Mouse (Mus musculus) forebrain, embryonic 10.5 days (tissue): ENCODE data around the gene Slc39a1. TPM values are rescaled to one million over a fixed set of nuclear protein-coding genes. Genes with fewer than 3 reads are reported as not detected.
A peak's percentile ranks its signal among the peaks of the same experiment; 100 is the strongest.

Source experiments
- DNase-seq: peaks from one replicate; pipeline ENCODE4 v3.0.0-alpha.2; 2017; ENCODE audit warnings: low spot score; ENCODE audit errors: extremely low spot score
- H3K27ac ChIP-seq: fragments of 300-500 bp; sonication (generic); 2 replicates; pipeline ENCODE4 v1.5.1; 2016; ENCODE audit warnings: mild to moderate bottlenecking
- H3K27me3 ChIP-seq: fragments of 300-500 bp; sonication (generic); 2 replicates; pipeline ENCODE4 v1.6.1; 2016; ENCODE audit warnings: mild to moderate bottlenecking; ENCODE audit not compliant: poor library complexity, severe bottlenecking
- H3K36me3 ChIP-seq: fragments of 300-500 bp; sonication (generic); replicated peaks from 2 replicates; pipeline ENCODE4 v1.6.1; 2016; ENCODE audit warnings: mild to moderate bottlenecking, moderate library complexity
- H3K4me1 ChIP-seq: fragments of 300-500 bp; sonication (generic); 2 replicates; pipeline ENCODE4 v1.6.1; 2016
- H3K4me3 ChIP-seq: fragments of 300-500 bp; sonication (generic); 2 replicates; pipeline ENCODE4 v1.5.1; 2016; ENCODE audit warnings: mild to moderate bottlenecking, moderate library complexity
- H3K9me3 ChIP-seq: fragments of 300-500 bp; sonication (generic); 2 replicates; pipeline ENCODE4 v1.6.1; 2016; ENCODE audit warnings: mild to moderate bottlenecking, moderate library complexity
- WGBS: fragments of 180-500 bp; shearing (Covaris S2); methylation state at CpG from one replicate; pipeline ENCODE4 v1.1.7; 2016; 5-methylcytosine and 5-hydroxymethylcytosine counted together
- polyA plus RNA-seq: library from polyadenylated mRNA; unstranded; fragments of >200 nt; fragmentation: Nextera tagmentation; extraction: Ambion mirVana; gene quantifications from 2 replicates; pipeline ENCODE4 v1.2.1, GENCODE M21; 2016

The Slc39a1 gene
- 69.6 and 75.4 TPM in 2 replicates for polyA plus RNA-seq

GRCm38 (mm10) chr3:90247960-90248745 is at the start of gene Slc39a1:
Gene Slc39a1 (plus strand): TSS chr3:90248172.
- H3K9me3 ChIP-seq, result no peaks in the 10 kb centered on the region
- H3K4me1 ChIP-seq, result peaks cover 37% of the 10 kb centered on the region
- no peaks in the 10 kb centered on the region for H3K27me3 ChIP-seq
- DNase-seq, result peak; percentile 94
- H3K27ac ChIP-seq, result peak within 1 kb of the TSS; percentile 94
- peaks cover 28% of the 10 kb centered on the region for H3K36me3 ChIP-seq
- peak within 1 kb of the TSS; percentile 77 for H3K4me3 ChIP-seq
- under 1% methylated on average over 44 of the region's 44 CpGs for WGBS

- no peaks in the 10 kb centered on the region for H3K9me3 ChIP-seq
- peaks cover 10% of the 10 kb centered on the region for H3K4me1 ChIP-seq
- H3K27me3 ChIP-seq, result no peaks in the 10 kb centered on the region
- WGBS, result 57% methylated on average over 1 of the region's 1 CpGs
- H3K27ac ChIP-seq, result no peak overlapping the region
- DNase-seq, result no peak
- peaks cover 22% of the 10 kb centered on the region for H3K36me3 ChIP-seq
- no peak overlapping the region for H3K4me3 ChIP-seq
Observed at GRCm38 (mm10) chr3:90202884-90203283, 45.1 kb upstream of the Slc39a1 start.

- H3K9me3 ChIP-seq, result no peaks in the 10 kb centered on the region
- H3K27ac ChIP-seq, result no peak overlapping the region
- H3K27me3 ChIP-seq, result no peaks in the 10 kb centered on the region
- H3K4me1 ChIP-seq, result peaks cover 10% of the 10 kb centered on the region
- H3K4me3 ChIP-seq, result no peak overlapping the region
- no peak for DNase-seq
- H3K36me3 ChIP-seq, result peaks cover 29% of the 10 kb centered on the region
- WGBS, result 79% methylated on average over 5 of the region's 5 CpGs
Observed at GRCm38 (mm10) chr3:90203619-90204018, 44.4 kb upstream of the Slc39a1 start.

DNA sequence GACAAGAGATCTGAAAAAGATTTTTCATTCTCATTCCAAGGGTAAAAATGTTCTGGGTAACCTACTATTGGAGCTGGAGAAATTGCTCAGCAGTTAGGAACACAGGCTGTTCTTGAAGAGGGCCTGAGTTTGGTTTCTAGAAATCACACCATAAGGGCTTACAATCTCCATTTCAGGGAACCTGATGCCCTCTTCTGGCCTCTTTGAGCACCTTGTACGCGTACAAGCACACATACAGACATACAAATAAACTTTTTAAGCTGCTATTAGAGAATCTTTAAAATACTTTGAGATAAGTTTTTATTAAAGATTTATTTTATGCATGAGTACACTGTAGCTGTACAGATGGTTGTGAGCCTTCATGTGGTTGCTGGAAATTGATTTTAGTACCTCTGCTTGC is 43.4 kb upstream of the Slc39a1 start:
- Histone ChIP-seq H3K27me3 (no peaks in the 10 kb centered on the region), H3K4me3 (no peak overlapping the region), H3K27ac (no peak overlapping the region), H3K36me3 (peaks cover 39% of the 10 kb centered on the region), H3K4me1 (peaks cover 10% of the 10 kb centered on the region), H3K9me3 (no peaks in the 10 kb centered on the region)
- no peak for DNase-seq
- 94% methylated on average over 2 of the region's 2 CpGs for WGBS

DNA sequence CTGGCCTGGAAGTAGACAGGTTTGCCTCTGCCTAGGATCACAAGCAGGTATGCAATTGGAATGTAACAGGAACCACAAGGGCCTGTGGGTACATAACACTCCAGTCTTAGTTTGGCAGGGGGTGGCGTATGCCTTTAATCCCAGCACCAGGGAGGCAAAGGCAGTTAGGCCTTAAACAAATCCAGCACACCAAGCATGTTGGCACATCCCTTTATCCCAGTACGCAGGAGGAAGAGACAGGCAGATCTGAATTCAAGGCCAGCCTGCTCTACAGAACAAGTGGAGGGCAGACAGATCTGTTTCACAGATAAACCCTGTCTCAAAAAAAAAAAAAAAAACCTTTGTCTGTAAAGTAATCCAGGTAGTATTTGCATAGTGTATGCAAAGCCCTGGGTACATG is 39.3 kb upstream of the Slc39a1 start:
- Histone ChIP-seq H3K9me3 (no peaks in the 10 kb centered on the region), H3K27me3 (no peaks in the 10 kb centered on the region), H3K4me1 (peaks cover 20% of the 10 kb centered on the region), H3K27ac (no peak overlapping the region), H3K36me3 (peaks cover 70% of the 10 kb centered on the region), H3K4me3 (no peak overlapping the region)
- 94% methylated on average over 2 of the region's 2 CpGs for WGBS
- no peak for DNase-seq

DNA sequence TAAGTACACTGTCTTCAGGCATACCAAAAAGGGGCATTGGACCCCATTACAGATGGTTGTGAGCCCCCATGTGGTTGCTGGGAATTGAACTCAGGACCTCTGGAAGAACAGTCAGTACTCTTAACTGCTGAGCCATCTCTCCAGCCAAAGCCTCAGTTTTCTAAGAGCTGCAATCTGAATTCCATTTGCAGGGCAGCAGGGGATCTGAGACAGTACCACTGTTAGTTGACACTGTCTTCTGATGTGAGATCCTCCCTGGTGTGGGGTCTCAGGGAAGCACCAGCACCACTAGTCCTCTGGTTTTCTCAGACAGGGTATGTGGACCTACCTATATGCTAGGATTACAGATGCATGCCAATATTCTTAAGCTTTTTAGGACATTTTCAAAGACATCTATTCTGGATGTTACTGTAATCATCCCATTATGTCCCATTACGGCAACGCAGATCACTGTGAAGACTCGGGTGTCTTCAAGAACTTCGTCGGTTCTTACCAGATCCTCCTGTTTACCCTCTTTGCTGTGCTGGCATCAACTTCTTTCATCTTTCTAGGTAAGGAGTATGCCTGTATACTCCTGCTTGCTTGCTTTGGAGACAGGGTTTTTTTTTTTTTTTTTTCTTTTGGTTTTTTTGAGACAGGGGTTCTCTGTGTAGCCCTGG is 37.9 kb upstream of the Slc39a1 start:
- DNase-seq, result no peak
- no peaks in the 10 kb centered on the region for H3K27me3 ChIP-seq
- H3K9me3 ChIP-seq, result no peaks in the 10 kb centered on the region
- no peak overlapping the region for H3K4me3 ChIP-seq
- peaks cover 70% of the 10 kb centered on the region for H3K36me3 ChIP-seq
- 97% methylated on average over 5 of the region's 5 CpGs for WGBS
- no peak overlapping the region for H3K27ac ChIP-seq
- peaks cover 27% of the 10 kb centered on the region for H3K4me1 ChIP-seq

- Histone ChIP-seq H3K27me3 (no peaks in the 10 kb centered on the region), H3K4me3 (peak overlapping the region; percentile 94), H3K36me3 (peaks cover 59% of the 10 kb centered on the region), H3K4me1 (peaks cover 27% of the 10 kb centered on the region), H3K27ac (no peak overlapping the region), H3K9me3 (no peaks in the 10 kb centered on the region)
- 87% methylated on average over 13 of the region's 13 CpGs for WGBS
- no peak for DNase-seq
Observed at GRCm38 (mm10) chr3:90211475-90212398, 36.2 kb upstream of the Slc39a1 start.

- peaks cover 27% of the 10 kb centered on the region for H3K4me1 ChIP-seq
- H3K9me3 ChIP-seq, result no peaks in the 10 kb centered on the region
- peaks cover 50% of the 10 kb centered on the region for H3K36me3 ChIP-seq
- no peaks in the 10 kb centered on the region for H3K27me3 ChIP-seq
- 21% methylated on average over 5 of the region's 5 CpGs for WGBS
- no peak for DNase-seq
- peak overlapping the region; percentile 97 for H3K27ac ChIP-seq
- peak overlapping the region; percentile 94 for H3K4me3 ChIP-seq
Observed at GRCm38 (mm10) chr3:90212723-90213122, 35.2 kb upstream of the Slc39a1 start.

DNA sequence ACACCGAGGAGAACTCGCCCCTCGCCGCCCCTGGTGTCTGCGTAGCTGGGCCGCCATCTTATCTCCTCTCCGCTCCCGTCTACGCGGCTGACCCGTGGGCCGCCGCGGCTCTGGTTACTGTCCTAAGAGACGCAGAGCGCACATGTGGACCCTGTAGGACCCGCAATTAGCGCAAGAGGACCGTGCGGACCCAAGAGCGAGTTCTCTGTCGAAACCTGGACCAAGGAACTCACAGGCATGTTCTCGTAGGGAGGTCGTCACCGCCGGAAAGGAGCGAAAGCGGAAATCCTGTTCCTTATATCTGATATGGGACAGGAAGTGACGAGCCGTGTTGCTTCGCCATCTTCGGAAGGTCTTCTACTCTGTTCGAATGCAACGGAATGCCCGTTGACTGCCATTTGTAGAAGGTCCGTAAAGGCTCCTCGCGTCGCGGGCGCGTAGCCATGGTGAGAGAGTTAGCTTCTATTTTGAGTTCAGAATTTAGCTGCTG is 34.5 kb upstream of the Slc39a1 start, which contains the start of the genes Rps27 and Rab13:
Gene Rps27 (minus strand): TSS at position 275 of the 490 bp plus-strand sequence.
Gene Rab13 (plus strand): TSS at position 319 of the 490 bp plus-strand sequence.
- peak within 1 kb of the TSS; percentile 97 for H3K27ac ChIP-seq
- no peaks in the 10 kb centered on the region for H3K9me3 ChIP-seq
- no peaks in the 10 kb centered on the region for H3K27me3 ChIP-seq
- H3K36me3 ChIP-seq, result peaks cover 43% of the 10 kb centered on the region
- WGBS, result under 1% methylated on average over 42 of the region's 42 CpGs
- H3K4me3 ChIP-seq, result peak within 1 kb of the TSS; percentile 94
- peak; percentile 91 for DNase-seq
- peaks cover 27% of the 10 kb centered on the region for H3K4me1 ChIP-seq

- no peak for DNase-seq
- peak overlapping the region; percentile 94 for H3K4me3 ChIP-seq
- H3K27ac ChIP-seq, result peak overlapping the region; percentile 97
- peaks cover 27% of the 10 kb centered on the region for H3K4me1 ChIP-seq
- H3K36me3 ChIP-seq, result peaks cover 36% of the 10 kb centered on the region
- 14% methylated on average over 12 of the region's 12 CpGs for WGBS
- H3K9me3 ChIP-seq, result no peaks in the 10 kb centered on the region
- no peaks in the 10 kb centered on the region for H3K27me3 ChIP-seq
Observed at GRCm38 (mm10) chr3:90213956-90214684, 33.9 kb upstream of the Slc39a1 start.

DNA sequence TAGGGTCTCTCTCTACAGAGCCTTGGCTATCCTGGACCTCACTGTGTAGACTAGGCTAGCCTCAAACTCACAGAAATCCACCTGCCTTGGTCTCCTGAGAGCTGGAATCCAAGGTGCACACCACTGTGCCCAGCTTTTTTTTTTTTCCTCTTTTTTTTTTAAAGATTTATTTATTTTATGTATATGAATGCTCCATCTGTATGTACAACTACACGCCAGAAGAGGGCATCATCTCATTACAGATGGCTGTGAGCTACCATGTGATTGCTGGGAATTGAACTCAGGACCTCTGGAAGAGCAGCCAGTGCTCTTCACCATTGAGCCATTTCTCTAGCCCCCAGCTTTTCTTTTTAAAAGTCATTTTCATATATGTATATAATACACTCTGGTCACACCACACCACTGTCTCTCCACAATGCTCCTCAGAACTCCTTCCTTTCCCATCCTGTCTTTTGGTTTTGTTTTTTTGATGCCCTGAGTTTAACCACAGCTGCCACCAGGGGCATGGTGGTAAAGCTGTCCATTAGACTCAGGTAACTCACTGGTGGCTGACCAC is 32.1 kb upstream of the Slc39a1 start:
- H3K36me3 ChIP-seq, result peaks cover 19% of the 10 kb centered on the region
- no peak for DNase-seq
- WGBS, result 50% methylated on average over 1 of the region's 1 CpGs

More for the DNA sequence above, 32.1 kb upstream of the Slc39a1 start:
- Histone ChIP-seq H3K9me3 (no peaks in the 10 kb centered on the region), H3K4me1 (peaks cover 38% of the 10 kb centered on the region), H3K4me3 (no peak overlapping the region), H3K27ac (no peak overlapping the region), H3K27me3 (no peaks in the 10 kb centered on the region)
